Mouse (Mus musculus): ENCODE results near the gene Tmem53.

The Tmem53 gene

GRCm38 (mm10) chr4:117251801-117252316, at the start of gene Tmem53, which contains the start of gene Armh1:
TSS of gene Tmem53 (plus strand) at chr4:117251951.
TSS of gene Armh1 (minus strand) at chr4:117252125.
- peak; percentile 78 for DNase-seq (ENCODE audit: low read depth, low spot score)

DNA sequence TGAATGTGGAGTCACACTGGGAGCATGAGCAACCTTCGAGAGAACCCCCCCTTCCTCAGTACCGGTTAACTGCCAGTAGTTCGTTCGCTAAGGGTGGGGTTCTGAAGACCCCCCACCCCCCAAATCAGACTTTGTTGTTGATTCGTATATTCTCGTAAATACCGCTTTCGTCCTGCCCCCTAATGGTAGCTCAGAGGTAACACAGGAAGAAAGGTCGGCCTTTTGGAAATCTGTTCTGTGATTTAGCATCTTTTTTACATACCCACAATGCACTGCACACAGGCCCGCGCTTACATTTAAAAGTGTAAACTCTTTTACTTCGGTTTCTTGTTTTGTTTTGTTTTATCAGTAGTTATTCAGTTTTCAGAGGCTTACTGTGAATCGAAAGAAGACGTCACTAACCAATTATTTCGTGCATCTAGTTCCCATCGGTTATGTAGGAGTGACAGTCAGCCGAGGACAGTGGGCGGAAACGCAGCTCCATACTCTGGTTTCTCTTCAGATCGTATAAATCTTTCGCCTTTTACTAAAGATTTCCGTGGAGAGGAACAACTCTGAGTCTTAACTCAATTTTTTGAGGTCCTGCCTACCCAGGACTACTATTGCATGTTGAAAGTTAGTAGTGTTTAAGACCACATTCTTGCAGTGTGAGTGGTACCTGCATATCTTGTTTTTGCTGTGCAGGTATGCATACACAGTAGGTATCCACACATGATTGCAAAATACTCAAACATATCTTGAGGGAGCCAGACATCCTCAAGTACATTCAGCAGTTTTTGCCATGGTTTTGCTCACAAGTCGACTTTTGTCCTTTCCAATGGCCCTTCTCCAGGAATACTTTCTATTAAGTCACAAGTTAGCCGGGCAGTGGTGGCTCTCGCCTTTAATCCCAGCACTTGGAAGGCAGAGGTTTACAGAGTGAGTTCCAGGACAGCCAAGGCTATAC, 49.4 kb upstream of the Tmem53 start:
- DNase-seq (ENCODE audit: low read depth, low spot score): peak; percentile 45

- DNase-seq (ENCODE audit: low read depth, low spot score): no peak
Observed at GRCm38 (mm10) chr4:117202992-117203354, 48.8 kb upstream of the Tmem53 start.

DNA sequence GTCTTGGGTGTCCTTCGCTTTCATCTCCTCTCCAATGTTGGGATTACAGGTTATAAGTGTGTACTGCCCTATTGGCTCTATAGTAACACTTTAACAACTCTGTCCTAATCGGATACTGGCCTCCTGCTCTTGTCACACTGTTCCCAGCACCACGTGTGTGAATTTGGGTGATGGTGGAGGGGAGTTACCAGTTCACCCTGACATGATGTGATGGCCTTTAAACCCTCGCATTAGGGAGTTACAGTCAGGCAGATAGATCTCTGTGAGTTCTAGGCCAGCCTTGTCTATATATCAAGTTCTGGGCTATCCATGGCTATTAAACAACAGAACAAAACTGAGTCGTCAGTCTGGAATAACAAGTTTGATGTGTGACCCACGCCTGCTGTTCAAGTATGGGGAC, 42.2 kb upstream of the Tmem53 start:
- no peak for DNase-seq (ENCODE audit: low read depth, low spot score)

DNA sequence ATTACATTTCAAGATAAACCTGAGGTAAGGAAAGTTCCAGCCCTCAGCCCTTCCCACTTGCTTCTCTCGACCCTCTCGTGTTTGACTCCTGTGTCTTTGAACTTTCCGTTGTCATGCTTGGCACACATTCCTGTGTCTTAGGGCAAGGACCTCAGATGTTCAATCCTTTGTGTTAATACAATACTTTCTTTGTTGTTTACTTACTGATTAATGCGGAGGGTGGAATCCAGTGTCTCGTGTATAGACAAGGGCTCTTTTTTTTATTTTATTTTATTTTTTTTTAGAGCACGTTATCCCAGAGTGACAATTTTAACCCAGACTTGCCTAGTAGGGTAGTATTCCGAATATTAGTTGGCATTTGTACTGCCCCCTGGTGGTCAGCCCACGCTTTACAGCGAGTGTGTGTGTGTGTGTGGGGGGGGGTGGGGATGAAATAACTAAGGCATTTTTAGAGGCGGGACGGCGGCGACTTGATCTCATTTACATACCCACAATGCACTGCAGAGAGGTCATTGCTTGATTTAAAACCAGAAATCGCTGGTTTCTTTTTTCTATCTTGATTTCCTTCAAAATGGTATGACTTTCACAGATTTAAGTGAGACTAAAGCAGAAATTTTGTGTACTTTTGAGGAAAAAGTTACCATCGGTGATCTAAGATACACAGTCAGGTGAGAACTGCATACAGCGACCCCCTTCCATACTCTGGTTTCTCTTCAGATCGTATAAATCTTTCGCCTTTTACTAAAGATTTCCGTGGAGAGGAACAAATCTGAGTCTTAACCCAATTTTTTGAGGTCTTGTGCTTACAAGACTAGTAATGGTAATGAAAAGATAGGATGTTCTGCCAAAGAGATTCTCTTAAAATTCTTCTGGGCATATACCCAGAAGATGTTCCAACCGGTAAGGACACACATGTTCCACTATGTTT, 41.3 kb upstream of the Tmem53 start:
- peak; percentile 72 for DNase-seq (ENCODE audit: low read depth, low spot score)

DNA sequence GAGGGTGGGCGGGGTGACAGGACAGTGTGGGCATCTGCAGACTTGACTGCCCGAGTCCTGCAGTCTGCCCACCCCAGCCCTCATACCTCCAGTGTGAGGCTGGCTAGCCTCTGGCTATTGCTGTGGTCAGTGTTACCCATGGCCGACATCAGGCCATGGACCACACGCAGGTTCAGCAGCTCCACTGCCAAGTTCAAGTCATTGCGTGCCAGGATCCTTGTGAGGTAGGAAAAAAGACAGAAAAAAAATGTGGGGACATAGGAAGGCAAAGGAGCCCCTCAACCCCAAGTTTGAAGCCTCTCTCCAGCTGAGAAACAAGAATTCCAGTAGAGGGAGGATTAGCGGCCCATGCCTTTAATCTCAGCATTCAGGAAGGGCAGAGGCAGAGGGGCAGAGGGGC, 37.5 kb upstream of the Tmem53 start:
- no peak for DNase-seq (ENCODE audit: low read depth, low spot score)

GRCm38 (mm10) chr4:117217029-117217428, 34.7 kb upstream of the Tmem53 start:
- DNase-seq (ENCODE audit: low read depth, low spot score): no peak

GRCm38 (mm10) chr4:117218517-117219219, 33.1 kb upstream of the Tmem53 start:
- peak; percentile 39 for DNase-seq (ENCODE audit: low read depth, low spot score)

DNA sequence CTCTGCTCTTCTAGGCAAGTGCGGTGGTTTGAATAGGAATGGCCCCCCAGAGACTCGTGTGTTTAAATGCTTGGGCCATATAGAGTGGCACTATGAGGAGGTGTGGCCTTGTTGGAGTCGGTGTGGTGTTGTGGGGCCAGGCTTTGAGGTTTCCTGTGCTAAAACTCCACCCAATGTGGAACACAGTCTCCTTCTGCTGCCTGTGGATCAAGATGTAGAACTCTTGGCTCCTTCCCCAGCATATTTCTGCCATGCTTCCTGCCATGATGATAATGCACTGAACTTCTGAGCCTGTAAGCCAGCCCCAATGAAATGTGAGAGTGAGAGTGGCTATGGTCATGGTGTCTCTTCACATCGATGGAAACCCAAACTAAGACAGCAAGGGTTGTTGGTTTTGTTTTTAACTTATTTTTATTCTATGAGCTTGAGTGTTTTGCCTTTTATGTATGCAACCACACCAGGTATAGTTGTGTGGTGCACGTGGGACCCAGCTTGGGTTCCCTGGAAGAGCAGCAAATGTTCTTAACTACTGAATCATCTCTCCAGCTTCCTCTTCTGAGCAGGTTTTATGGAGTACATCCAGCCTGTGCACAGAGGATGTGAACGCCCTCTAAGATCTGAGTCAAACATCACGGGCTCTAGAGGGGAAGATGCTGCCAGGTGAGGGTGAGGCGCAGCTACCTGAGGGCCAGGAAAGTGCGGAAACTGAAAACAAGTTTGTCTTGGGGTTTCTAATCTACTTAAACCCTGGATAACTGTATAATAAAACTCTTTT, 30.8 kb upstream of the Tmem53 start:
- no peak for DNase-seq (ENCODE audit: low read depth, low spot score)

- DNase-seq (ENCODE audit: low read depth, low spot score): no peak
Observed at GRCm38 (mm10) chr4:117221836-117222235, 29.9 kb upstream of the Tmem53 start.

- no peak for DNase-seq (ENCODE audit: low read depth, low spot score)
Observed at GRCm38 (mm10) chr4:117223001-117223400, 28.8 kb upstream of the Tmem53 start.

- DNase-seq (ENCODE audit: low read depth, low spot score): no peak
Observed at GRCm38 (mm10) chr4:117224122-117224521, 27.6 kb upstream of the Tmem53 start.

DNA sequence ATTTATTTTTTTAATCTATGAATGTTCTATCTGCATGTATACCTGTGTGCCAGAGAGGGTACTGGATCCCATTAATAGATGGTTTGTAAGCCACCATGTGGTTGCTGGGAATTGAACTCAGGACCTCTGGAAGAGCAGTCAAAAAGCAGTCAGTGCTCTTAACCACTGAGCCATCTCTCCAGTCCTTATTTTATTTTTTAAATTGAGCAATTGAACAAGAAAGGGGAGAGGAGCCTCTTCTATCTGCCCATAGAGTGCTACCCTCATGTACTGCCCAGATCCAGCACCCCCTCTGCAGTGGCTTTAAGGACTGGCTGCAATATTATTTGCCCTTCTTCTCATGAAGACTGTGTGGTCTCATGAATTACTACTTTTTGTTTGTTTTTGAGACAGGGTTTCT, 26.5 kb upstream of the Tmem53 start:
- no peak for DNase-seq (ENCODE audit: low read depth, low spot score)

DNA sequence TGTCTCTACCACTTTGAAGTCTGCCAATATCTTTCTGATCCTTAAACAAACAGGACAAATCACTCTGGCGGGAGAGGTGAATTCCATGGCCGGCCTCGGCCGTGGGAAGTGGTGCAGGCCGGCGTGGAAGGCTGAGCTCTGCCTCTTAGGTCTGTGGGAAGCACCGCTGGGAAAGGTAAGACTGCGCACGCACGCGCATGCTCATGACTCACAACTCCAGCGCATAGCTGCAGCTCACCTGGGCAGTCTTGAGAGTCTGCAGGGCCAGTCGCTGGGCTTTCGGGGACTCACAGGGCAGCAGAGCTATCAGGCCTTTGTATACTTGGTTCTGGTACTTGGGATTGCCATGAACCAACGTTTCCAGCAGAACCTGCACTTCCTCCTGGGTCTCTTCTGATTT, 22.2 kb upstream of the Tmem53 start:
- DNase-seq (ENCODE audit: low read depth, low spot score): no peak

DNA sequence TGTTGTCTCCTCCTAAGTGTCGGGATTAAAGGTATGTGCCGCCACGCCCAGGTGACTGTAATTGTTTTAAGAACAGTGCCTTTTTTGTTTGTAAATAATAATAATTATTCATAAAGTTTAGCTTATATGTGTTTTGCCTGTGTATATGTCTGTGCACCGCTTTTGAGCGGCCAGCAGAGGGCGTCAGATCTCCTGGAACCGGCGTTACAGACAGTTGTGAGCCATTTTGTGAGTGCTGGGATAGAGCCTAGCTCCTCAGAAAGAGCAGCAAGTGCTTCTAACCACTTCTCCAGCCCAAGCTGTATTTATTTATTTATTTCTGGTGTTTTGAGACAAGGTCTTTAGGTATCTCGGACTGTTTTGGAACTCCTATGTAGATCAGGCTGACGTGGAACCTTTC, 21.4 kb upstream of the Tmem53 start:
- no peak for DNase-seq (ENCODE audit: low read depth, low spot score)

DNA sequence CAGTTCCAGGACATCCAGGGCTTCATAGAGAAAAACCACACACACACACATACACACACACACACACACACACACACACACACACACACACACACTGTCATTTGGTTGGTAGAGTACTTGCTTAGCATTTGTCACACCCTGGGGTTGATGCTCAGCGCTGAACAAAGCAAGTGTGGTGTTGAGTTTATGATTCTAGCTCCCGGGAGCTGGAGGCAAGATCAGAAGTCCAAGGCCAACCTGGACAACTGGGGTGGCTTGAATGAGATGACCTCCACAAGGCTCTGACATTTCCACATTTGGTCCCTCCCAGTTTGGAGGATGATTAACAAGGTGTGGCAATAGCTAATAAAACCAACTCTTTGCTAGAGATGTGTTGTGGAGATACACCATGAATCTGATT, 20.5 kb upstream of the Tmem53 start:
- DNase-seq (ENCODE audit: low read depth, low spot score): no peak

- no peak for DNase-seq (ENCODE audit: low read depth, low spot score)
Observed at GRCm38 (mm10) chr4:117234166-117234741, 17.5 kb upstream of the Tmem53 start.

DNA sequence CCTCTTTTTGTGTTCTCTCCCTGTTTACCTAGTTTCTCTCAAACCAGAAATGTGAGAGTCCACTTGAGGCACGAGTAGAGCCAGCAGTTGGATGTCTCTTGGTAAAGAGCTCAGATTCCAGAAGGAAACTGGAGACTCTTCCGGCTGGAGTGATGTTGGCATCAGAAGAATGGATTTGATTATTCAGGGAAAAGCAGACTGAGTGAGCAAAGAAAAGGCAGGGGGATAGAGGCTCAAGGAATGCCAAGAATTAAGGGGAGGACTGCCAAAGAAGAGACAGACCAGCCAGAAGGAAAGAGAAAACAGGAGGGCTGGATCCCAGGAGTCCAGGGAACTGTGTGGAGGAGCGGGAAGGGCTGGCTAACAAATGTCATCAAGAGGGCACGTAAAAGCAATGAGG, 15.9 kb upstream of the Tmem53 start:
- peak; percentile 41 for DNase-seq (ENCODE audit: low read depth, low spot score)

DNA sequence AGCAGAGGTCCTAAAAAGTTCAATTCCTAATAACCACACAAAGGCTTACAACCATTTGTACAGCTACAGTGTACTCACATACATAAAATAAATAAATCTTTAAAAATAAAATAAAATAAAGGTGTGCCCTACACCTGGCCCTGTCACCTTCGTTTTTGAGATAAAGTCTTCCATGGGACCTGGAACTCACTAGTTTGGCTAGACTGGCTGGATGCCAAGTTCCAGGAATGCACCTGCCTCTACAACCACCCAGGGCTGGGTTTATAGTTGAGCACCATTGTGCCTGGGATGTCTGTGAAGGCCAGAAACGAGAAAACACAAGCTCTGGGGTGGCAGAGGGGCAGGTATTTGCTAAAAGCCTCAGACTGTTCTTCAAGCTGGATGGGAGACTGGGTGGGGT, 12.6 kb upstream of the Tmem53 start:
- no peak for DNase-seq (ENCODE audit: low read depth, low spot score)

DNA sequence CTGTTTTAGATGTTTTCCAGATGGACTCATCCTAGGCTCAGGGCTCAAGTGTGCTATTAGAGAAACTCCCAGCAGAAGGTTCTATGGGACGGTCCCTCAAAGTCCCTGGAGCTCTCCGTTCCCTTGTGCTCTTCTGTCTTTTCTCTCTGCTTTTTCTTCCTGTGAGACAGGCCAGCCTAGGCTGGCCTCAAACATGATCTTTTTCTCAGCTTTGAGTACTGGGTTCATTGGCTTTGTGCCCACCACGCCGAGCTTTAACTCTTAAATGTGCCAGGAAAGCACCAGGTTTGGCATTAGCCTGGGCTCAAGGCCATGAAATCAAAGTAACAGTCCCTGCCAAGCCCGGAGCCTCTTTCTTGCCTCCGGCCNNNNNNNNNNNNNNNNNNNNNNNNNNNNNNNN, 10.9 kb upstream of the Tmem53 start:
- no peak for DNase-seq (ENCODE audit: low read depth, low spot score)

Data from skeletal muscle tissue, adult 2 months (tissue).